Mouse (Mus musculus) cerebellum, postnatal 10 days (tissue): ENCODE measurements around the gene Flrt3.

Experiments
- DNase-seq, 2 experiments: peaks; one replicate each; pipeline ENCODE4 v3.0.0; 2021; ENCODE audit warnings: mixed read lengths in 2 of 2

Flrt3 gene

DNA sequence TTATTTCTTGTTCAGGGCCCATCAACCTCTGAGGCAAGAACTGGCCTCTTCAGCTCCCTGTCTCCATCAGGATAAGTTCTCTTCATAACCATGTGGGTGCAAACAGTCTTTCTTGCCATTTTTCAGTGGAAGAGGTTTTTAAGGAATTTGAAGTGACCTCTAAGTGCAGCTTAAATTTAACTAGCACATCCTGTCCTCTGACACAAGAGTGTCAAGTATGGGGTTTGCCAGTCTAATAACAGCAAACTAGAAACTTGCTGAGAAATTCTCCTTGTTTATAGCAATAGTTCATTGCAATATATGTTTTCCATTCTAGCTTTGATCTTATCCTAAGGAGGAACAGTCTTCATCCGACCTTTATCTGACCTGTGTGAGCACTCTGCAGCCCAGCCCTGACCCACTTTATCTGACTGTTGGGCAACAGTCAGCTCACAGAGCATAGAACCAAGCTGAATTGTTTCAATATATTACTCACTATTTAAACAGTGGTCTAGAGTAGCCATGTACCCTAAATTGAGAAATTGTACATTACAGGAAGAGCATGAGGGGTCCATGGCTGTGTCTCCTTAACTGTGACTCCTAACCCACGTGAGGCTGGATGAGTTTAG is 49.4 kb downstream of the Flrt3 start:
- no peak for DNase-seq

- no peak for DNase-seq
These were observed 55.8 kb downstream of the Flrt3 start for GRCm38 (mm10) chr2:140615451-140615850.
